Mouse (Mus musculus) CH12.LX (cell line): ENCODE measurements around the gene Tmem117.

Experiments used
- CTCF ChIP-seq, 2 experiments: IDR thresholded peaks in 1 of 2; conservative IDR thresholded peaks in 1 of 2; 2 replicates each; pipeline ENCODE4 v1.5.1; 2011 to 2012; ENCODE audit warnings: low read depth in 2 of 2, low read length in 2 of 2, improper control_type of control experiment in 1 of 2, inconsistent platforms in 1 of 2, mild to moderate bottlenecking in 1 of 2, moderate library complexity in 1 of 2
- GABPA ChIP-seq: IDR thresholded peaks from 2 replicates; pipeline ENCODE4 v1.6.1; 2012; ENCODE audit warnings: low read depth, low read length, improper control_type of control experiment, inconsistent platforms; ENCODE audit not compliant: insufficient replicate concordance
- USF1 ChIP-seq: IDR thresholded peaks from 2 replicates; pipeline ENCODE4 v1.6.1; 2014; ENCODE audit warnings: low read depth, mild to moderate bottlenecking, inconsistent platforms, low read length, improper control_type of control experiment

DNA sequence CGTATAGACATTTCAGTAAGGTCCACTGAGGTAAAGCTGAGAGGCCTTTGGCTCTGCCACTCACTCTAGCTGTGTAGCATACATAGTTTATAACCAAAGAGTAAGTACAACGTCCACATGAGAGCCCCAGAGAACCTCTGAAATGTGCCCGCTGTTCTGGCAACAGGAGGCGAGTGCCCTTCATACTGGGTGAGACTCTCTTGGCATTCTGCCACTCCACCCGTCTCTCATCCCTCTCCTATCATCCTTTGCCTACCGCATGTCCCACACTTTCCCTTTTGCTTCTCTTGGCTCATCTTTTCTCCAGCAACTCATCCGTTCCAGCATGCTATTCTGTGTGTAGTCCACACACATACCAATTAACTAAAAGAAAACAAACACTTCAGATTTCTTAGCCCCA, 456.9 kb downstream of the Tmem117 start:
- no peak for TF ChIP-seq CTCF (conservative IDR thresholded peaks at IDR 0.05 in 1 of 2, IDR thresholded peaks at IDR 0.05 in 1 of 2; ENCODE audit: low read depth in 2 of 2, low read length in 2 of 2)
- no peak for TF ChIP-seq USF1
- no peak for TF ChIP-seq GABPA
